ENCODE assay signal across 17 mouse cellular contexts in genomic region chr5:139078156-139078462, GRCm38 (mm10).
DNase-seq lines count a peak whose midpoint lies in the region; ATAC-seq and TF ChIP-seq lines count a peak whose summit lies in the region.
"Had no signal": no experiment of that assay in that cellular context is flagged by ENCODE, and none has a peak within 500 bp of the region (broad histone marks: within the 10 kb centered on the region; RNA-seq: fewer than 3 reads in every experiment).

No protein-coding gene starts in this region.

- H3K4me2 ChIP-seq in forebrain, embryonic 12.5 days, result no peak overlapping the region
- H3K4me2 ChIP-seq in forebrain, postnatal 0 days (ENCODE audit: low read depth), result no peak overlapping the region
- no peak overlapping the region for H3K4me2 ChIP-seq in liver, postnatal 0 days (ENCODE audit: low read depth, low read length)
- H3K4me2 ChIP-seq: heart, embryonic 13.5 days had no signal

- no peak for DNase-seq in forebrain, embryonic 10.5 days (ENCODE audit: extremely low spot score, low spot score)
- peak; percentile 53 for DNase-seq in left cerebral cortex, postnatal 4 days
- no peak for DNase-seq in left cerebral cortex, adult 8-10 months (ENCODE audit: low spot score in 2 of 2)
- DNase-seq in brain, embryonic 14.5 days (ENCODE audit: low read depth), result peak; percentile 82
- peak; percentile 44 for DNase-seq in forebrain, postnatal 0 days
- no peak for DNase-seq in thymus, postnatal 10 days (ENCODE audit: low spot score in 2 of 2)
- DNase-seq in liver, postnatal 0 days, result no peak
- DNase-seq: adrenal gland, postnatal 36 days; gastrocnemius, postnatal 25 days; heart, postnatal 4 days; kidney, adult 8-10 months; right cerebral cortex, postnatal 25 days; thymus, adult 18-20 months had no signal

- no peak for TF ChIP-seq POLR2A in brain, embryonic 14.5 days (IDR thresholded peaks at IDR 0.05; ENCODE audit: borderline replicate concordance, extremely low read depth, insufficient read depth, insufficient read length, poor library complexity, severe bottlenecking)

- H3K4me3 ChIP-seq in forebrain, embryonic 12.5 days (replicated peaks), result no peak overlapping the region
- H3K4me3 ChIP-seq in forebrain, embryonic 10.5 days, result no peak overlapping the region
- H3K4me3 ChIP-seq in forebrain, postnatal 0 days (ENCODE audit: low read depth, low read length), result no peak overlapping the region
- H3K4me3 ChIP-seq in liver, postnatal 0 days (ENCODE audit: low read depth, low read length), result no peak overlapping the region
- H3K4me3 ChIP-seq: heart, embryonic 13.5 days; left cerebral cortex, adult 2 months had no signal

- WGBS in forebrain, embryonic 12.5 days, result 50% methylated on average over 4 of the region's 4 CpGs
- 69% methylated on average over 4 of the region's 4 CpGs for WGBS in forebrain, embryonic 10.5 days
- WGBS in forebrain, postnatal 0 days, result 35% methylated on average over 4 of the region's 4 CpGs
- WGBS in liver, postnatal 0 days (ENCODE audit: insufficient replicate concordance), result 83% methylated on average over 4 of the region's 4 CpGs

- ATAC-seq in forebrain, embryonic 12.5 days (ENCODE audit: low FRiP score), result peak; percentile 72; the same call in 1 of the 2 replicates
- ATAC-seq in forebrain, postnatal 0 days, result peak; percentile 56
- no peak for ATAC-seq in liver, postnatal 0 days
- ATAC-seq: activated CD4-positive, CD25-positive, alpha-beta regulatory T cell, adult 4 months had no signal

- no peaks in the 10 kb centered on the region for H3K36me3 ChIP-seq in forebrain, embryonic 12.5 days (replicated peaks)
- no peaks in the 10 kb centered on the region for H3K36me3 ChIP-seq in forebrain, embryonic 10.5 days (replicated peaks)
- no peaks in the 10 kb centered on the region; the same call in 1 of the 2 replicates for H3K36me3 ChIP-seq in forebrain, postnatal 0 days (ENCODE audit: insufficient read depth)
- no peaks in the 10 kb centered on the region for H3K36me3 ChIP-seq in liver, postnatal 0 days (replicated peaks; ENCODE audit: insufficient read depth, low read length)
- H3K36me3 ChIP-seq: heart, embryonic 13.5 days had no signal

- intact Hi-C loops in left cerebral cortex, postnatal 4 days (cut with DNase I), result no loop called here

- no peak for TF ChIP-seq EP300 in liver, postnatal 0 days (IDR thresholded peaks at IDR 0.05; ENCODE audit: low read depth)

- H3K27ac ChIP-seq in forebrain, embryonic 12.5 days, result no peak overlapping the region
- no peak overlapping the region for H3K27ac ChIP-seq in forebrain, embryonic 10.5 days
- H3K27ac ChIP-seq in forebrain, postnatal 0 days (ENCODE audit: low read depth, low read length), result no peak overlapping the region
- H3K27ac ChIP-seq in liver, postnatal 0 days (ENCODE audit: low read depth), result no peak overlapping the region
- H3K27ac ChIP-seq: heart, embryonic 13.5 days; left cerebral cortex, adult 2 months had no signal

- H3K27me3 ChIP-seq in forebrain, embryonic 12.5 days, result no peaks in the 10 kb centered on the region
- no peaks in the 10 kb centered on the region for H3K27me3 ChIP-seq in forebrain, embryonic 10.5 days (ENCODE audit: poor library complexity, severe bottlenecking)
- no peaks in the 10 kb centered on the region for H3K27me3 ChIP-seq in forebrain, postnatal 0 days (ENCODE audit: insufficient read depth, low read length)
- no peaks in the 10 kb centered on the region for H3K27me3 ChIP-seq in liver, postnatal 0 days (ENCODE audit: insufficient read depth, low read length)
- H3K27me3 ChIP-seq: heart, embryonic 13.5 days had no signal

- H3K4me1 ChIP-seq in forebrain, embryonic 12.5 days, result peaks cover 15% of the 10 kb centered on the region
- H3K4me1 ChIP-seq in forebrain, embryonic 10.5 days, result peaks cover 15% of the 10 kb centered on the region
- no peaks in the 10 kb centered on the region for H3K4me1 ChIP-seq in forebrain, postnatal 0 days (ENCODE audit: insufficient read depth)
- no peaks in the 10 kb centered on the region for H3K4me1 ChIP-seq in liver, postnatal 0 days (ENCODE audit: insufficient read depth)

- H3K9me3 ChIP-seq in forebrain, embryonic 12.5 days, result no peaks in the 10 kb centered on the region
- H3K9me3 ChIP-seq in forebrain, embryonic 10.5 days, result no peaks in the 10 kb centered on the region
- H3K9me3 ChIP-seq in forebrain, postnatal 0 days (ENCODE audit: low read length), result no peaks in the 10 kb centered on the region
- H3K9me3 ChIP-seq in liver, postnatal 0 days (ENCODE audit: low read length), result no peaks in the 10 kb centered on the region
- H3K9me3 ChIP-seq: heart, embryonic 13.5 days had no signal

- no peak overlapping the region for H3K9ac ChIP-seq in forebrain, embryonic 12.5 days
- H3K9ac ChIP-seq in forebrain, postnatal 0 days, result no peak overlapping the region
- no peak overlapping the region for H3K9ac ChIP-seq in liver, postnatal 0 days (replicated peaks)
- H3K9ac ChIP-seq: heart, embryonic 13.5 days had no signal

- no peak for TF ChIP-seq CTCF in brain, embryonic 14.5 days (IDR thresholded peaks at IDR 0.05; ENCODE audit: borderline replicate concordance, extremely low read depth, insufficient read depth, insufficient read length)
- no peak for TF ChIP-seq CTCF in forebrain, postnatal 0 days (IDR thresholded peaks at IDR 0.05; ENCODE audit: low read depth)
- no peak for TF ChIP-seq CTCF in liver, postnatal 0 days (IDR thresholded peaks at IDR 0.05; ENCODE audit: low read depth)

Comparison
In these comparisons a context has a peak if more than half of its experiments do, and no peak if none do; other contexts are left out.
1. DNase-seq: peak in left cerebral cortex, postnatal 4 days (single experiment), brain, embryonic 14.5 days (single experiment) and forebrain, postnatal 0 days (single experiment); none in forebrain, embryonic 10.5 days (single experiment), left cerebral cortex, adult 8-10 months (0 of 2), thymus, postnatal 10 days (0 of 2) and liver, postnatal 0 days (single experiment).